Mouse (Mus musculus) layer of hippocampus, adult 8-10 months (tissue): ENCODE results near the gene Dlat. TPM values are rescaled to one million over a fixed set of nuclear protein-coding genes. Genes with fewer than 3 reads are reported as not detected.

Source experiments
- DNase-seq, 2 experiments: peaks; one replicate each; pipeline ENCODE4 v3.0.0; 2022; ENCODE audit warnings: low spot score in 2 of 2
- total RNA-seq, 4 experiments: library from RNA; stranded (reverse); gene quantifications; 2 replicates each; pipeline ENCODE4 v1.2.4; 2022

Gene Dlat
- total RNA-seq, 4 experiments from 2014 or later = 117 to 138 (median 125) TPM

DNA sequence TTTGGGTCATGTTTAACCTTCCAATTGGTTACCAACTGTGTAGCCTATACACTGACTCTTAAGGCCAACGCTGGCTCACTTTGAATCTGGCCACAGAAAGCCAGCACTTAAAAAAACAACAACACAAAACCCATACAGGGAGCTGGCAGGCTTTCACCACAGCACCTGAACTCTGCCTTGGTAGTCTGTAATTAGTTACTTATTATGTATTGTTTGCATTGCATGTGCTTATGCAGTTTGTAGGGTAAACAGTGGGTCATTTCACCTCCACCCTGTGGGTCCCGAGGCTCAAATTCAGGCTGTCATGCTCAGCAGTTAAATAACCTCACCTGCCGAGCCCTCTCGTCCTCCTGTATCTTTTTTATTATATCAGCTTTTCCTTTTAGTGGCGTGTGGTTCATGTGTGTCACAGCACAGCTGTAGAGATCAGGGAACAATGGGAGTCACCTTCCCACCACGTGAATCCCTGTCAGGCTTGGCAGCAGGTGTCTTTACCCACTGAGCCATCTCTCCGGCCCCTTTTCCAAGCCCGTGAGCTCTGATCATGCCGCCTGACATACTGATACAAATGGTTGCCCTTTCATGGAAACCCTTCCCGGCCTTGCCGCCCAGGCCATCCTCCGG is 64.7 kb downstream of the Dlat start:
- DNase-seq = no peak

GRCm38 (mm10) chr9:50593544-50593943 is 66.0 kb downstream of the Dlat start:
- no peak for DNase-seq

DNA sequence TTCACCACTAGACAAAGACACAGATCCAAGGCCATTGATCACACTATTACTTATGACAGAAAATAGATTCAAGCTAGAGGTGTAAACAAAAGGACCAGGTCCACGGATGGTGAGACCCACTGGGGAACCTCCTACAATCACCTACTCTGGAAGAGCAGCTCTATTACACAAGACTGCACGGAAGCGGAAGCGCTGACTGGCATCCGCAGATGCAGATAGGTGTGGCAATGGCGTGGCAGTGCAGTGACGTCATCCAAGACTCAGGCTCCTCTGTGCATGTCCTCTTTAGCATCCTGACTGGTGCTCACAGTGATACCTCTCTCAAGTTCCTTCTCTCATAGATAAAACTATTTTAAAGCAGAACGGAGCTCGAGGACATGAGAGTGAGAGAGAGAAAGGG is 66.6 kb downstream of the Dlat start:
- DNase-seq = no peak

GRCm38 (mm10) chr9:50590856-50591518 is 68.6 kb downstream of the Dlat start:
- no peak for DNase-seq

DNA sequence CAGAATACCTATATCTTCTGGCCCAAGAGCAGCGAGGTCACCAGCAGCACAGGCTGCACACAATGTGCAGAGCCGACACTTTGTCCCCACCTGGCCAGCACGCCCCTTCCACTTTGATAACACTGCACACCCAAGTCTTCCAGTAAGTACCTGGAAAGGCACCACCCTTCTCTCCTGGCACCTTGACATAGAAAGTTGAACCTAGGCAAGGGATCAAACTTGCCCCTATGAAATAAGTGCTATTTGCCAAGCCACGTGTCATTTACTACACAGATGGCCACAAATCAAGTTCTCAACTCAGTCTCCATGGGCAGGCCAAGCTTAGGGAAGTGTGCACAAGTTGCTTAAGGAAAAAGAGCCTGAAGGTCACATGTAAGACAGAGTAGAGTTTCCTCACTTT is 72.6 kb downstream of the Dlat start:
- no peak for DNase-seq

GRCm38 (mm10) chr9:50585145-50585818 is 74.3 kb downstream of the Dlat start:
- no peak for DNase-seq

Other genes starting within 250 kb of the Dlat start
- under 1 TPM in 2 of 4 experiments, not detected in 2; 0.36 to 0.39 TPM for gene Plet1, start 165.3 kb downstream of the Dlat start, total RNA-seq
- gene Pts, start 131.1 kb downstream of the Dlat start, total RNA-seq = 10 to 100 TPM; 34.3 to 38.0 (median 35.7) TPM
- gene Il18, start 105.0 kb downstream of the Dlat start, total RNA-seq = 10 to 100 TPM; 25.3 to 29.3 (median 27.6) TPM
- 1 to 10 TPM; 3.2 to 5.4 (median 4.1) TPM for gene Bco2, start 104.6 kb downstream of the Dlat start, total RNA-seq
- gene Tex12, start 98.5 kb downstream of the Dlat start, total RNA-seq = not detected
- gene Sdhd, start 56.0 kb downstream of the Dlat start, total RNA-seq = 100 to 1,000 TPM; 108 to 126 (median 114) TPM
- 100 to 1,000 TPM; 182 to 219 (median 194) TPM for gene Timm8b, start 55.9 kb downstream of the Dlat start, total RNA-seq
- gene Pih1d2, start 42.5 kb downstream of the Dlat start, total RNA-seq = 1 to 10 TPM; 2.7 to 6.2 (median 5.7) TPM
- gene Nkapd1, start 42.3 kb downstream of the Dlat start, total RNA-seq = 10 to 100 TPM; 17.0 to 23.7 (median 19.5) TPM
- 100 to 1,000 TPM in 2 of 4 experiments, 10 to 100 TPM in 2; 67.3 to 107 (median 93.0) TPM for gene Dixdc1, start 79.7 kb upstream of the Dlat start, total RNA-seq
- 1 to 10 TPM in 3 of 4 experiments, under 1 TPM in 1; 0.96 to 2.3 (median 1.8) TPM for gene 2310030G06Rik, start 86.8 kb upstream of the Dlat start, total RNA-seq
- 100 to 1,000 TPM; 136 to 196 (median 167) TPM for gene Cryab, start 91.5 kb upstream of the Dlat start, total RNA-seq
- 1 to 10 TPM in 2 of 4 experiments, under 1 TPM in 1, not detected in 1; 0.91 to 2.1 (median 1.5) TPM for gene Hspb2, start 92.6 kb upstream of the Dlat start, total RNA-seq
- gene Fdxacb1, start 108.5 kb upstream of the Dlat start, total RNA-seq = 10 to 100 TPM in 1 of 4 experiments, 1 to 10 TPM in 3; 5.4 to 10.9 (median 6.7) TPM
- 10 to 100 TPM; 21.2 to 34.8 (median 31.2) TPM for gene Alg9, start 115.2 kb upstream of the Dlat start, total RNA-seq
- 10 to 100 TPM; 23.3 to 33.3 (median 29.2) TPM for gene 1110032A03Rik, start 115.7 kb upstream of the Dlat start, total RNA-seq
- 10 to 100 TPM; 17.0 to 20.1 (median 19.4) TPM for gene Ppp2r1b, start 185.5 kb upstream of the Dlat start, total RNA-seq